Mouse (Mus musculus): ENCODE results near the gene Il22ra2.

GRCm38 (mm10) chr10:19627748-19628147 lies 6.0 kb downstream of the Il22ra2 start:
- TF ChIP-seq CTCF (IDR thresholded peaks at IDR 0.05; ENCODE audit: insufficient read depth, low read depth, low read length) (no peak), POLR2A (IDR thresholded peaks at IDR 0.05; ENCODE audit: insufficient read depth, low read depth, low read length) (no peak)

Data from olfactory bulb, adult 2 months (tissue).